Mouse (Mus musculus) MEL (cell line): ENCODE results near the gene Smarcb1. TPM values are rescaled to one million over a fixed set of nuclear protein-coding genes. Genes with fewer than 3 reads are reported as not detected.
A peak's percentile ranks its signal among the peaks of the same experiment; 100 is the strongest.

Source experiments
- DNase-seq: peaks from one replicate; pipeline ENCODE4 v3.0.0; 2011; ENCODE audit warnings: low read depth, low spot score
- H3K27ac ChIP-seq: 2 replicates; pipeline ENCODE4 v1.5.1; 2012; ENCODE audit warnings: low read depth, mild to moderate bottlenecking, control low read depth, low read length, moderate library complexity; ENCODE audit not compliant: control insufficient read depth
- H3K27me3 ChIP-seq, 2 experiments: fragments of 150-350 bp in 1 of 2; sonication (generic) in 1 of 2; 2 replicates each; pipeline ENCODE4 v1.6.1; 2012; ENCODE audit warnings: low read length in 2 of 2, mild to moderate bottlenecking in 2 of 2, improper control_type of control experiment in 1 of 2, moderate library complexity in 1 of 2; ENCODE audit not compliant: insufficient read depth in 2 of 2, control insufficient read depth in 1 of 2
- H3K36me3 ChIP-seq, 2 experiments: 2 replicates each; pipeline ENCODE4 v1.6.1; 2012 to 2014; ENCODE audit warnings: low read length in 2 of 2, improper control_type of control experiment in 1 of 2, inconsistent platforms in 1 of 2, mild to moderate bottlenecking in 1 of 2; ENCODE audit not compliant: insufficient read depth in 2 of 2, control insufficient read depth in 1 of 2
- H3K4me1 ChIP-seq, 2 experiments: fragments of 150-350 bp in 1 of 2; sonication (generic) in 1 of 2; 2 replicates each; pipeline ENCODE4 v1.6.1; 2012; ENCODE audit warnings: low read length in 2 of 2, improper control_type of control experiment in 1 of 2, mild to moderate bottlenecking in 1 of 2; ENCODE audit not compliant: insufficient read depth in 2 of 2, control insufficient read depth in 1 of 2
- H3K4me3 ChIP-seq, 2 experiments: fragments of 150-350 bp in 1 of 2; sonication (generic) in 1 of 2; 2 replicates each; pipeline ENCODE4 v1.5.1; 2012; ENCODE audit warnings: low read depth in 2 of 2, low read length in 2 of 2, mild to moderate bottlenecking in 2 of 2, moderate library complexity in 2 of 2, control low read depth in 1 of 2, improper control_type of control experiment in 1 of 2; ENCODE audit not compliant: control insufficient read depth in 1 of 2, insufficient read depth in 1 of 2
- H3K79me2 ChIP-seq: 2 replicates; pipeline ENCODE4 v1.6.1; 2012; ENCODE audit warnings: mild to moderate bottlenecking, low read length, moderate library complexity; ENCODE audit not compliant: control insufficient read depth, poor library complexity, insufficient read depth
- H3K9ac ChIP-seq: 2 replicates; pipeline ENCODE4 v1.6.1; 2012; ENCODE audit warnings: low read depth, mild to moderate bottlenecking, control low read depth, low read length, moderate library complexity; ENCODE audit not compliant: control insufficient read depth, poor library complexity, severe bottlenecking
- H3K9me3 ChIP-seq: fragments of 150-350 bp; sonication (generic); replicated peaks from 2 replicates; pipeline ENCODE4 v1.6.1; 2012; ENCODE audit warnings: mild to moderate bottlenecking, low read length, improper control_type of control experiment, moderate library complexity; ENCODE audit not compliant: insufficient read depth
- BHLHE40 ChIP-seq: IDR thresholded peaks from 2 replicates; pipeline ENCODE4 v1.6.1; 2012; ENCODE audit warnings: low read depth, mild to moderate bottlenecking, inconsistent platforms, low read length, improper control_type of control experiment, borderline replicate concordance
- CHD1 ChIP-seq: IDR thresholded peaks from 2 replicates; pipeline ENCODE4 v1.6.1; 2012; ENCODE audit warnings: low read depth, mild to moderate bottlenecking, inconsistent platforms, low read length, improper control_type of control experiment
- CHD2 ChIP-seq: IDR thresholded peaks from 2 replicates; pipeline ENCODE4 v1.6.1; 2011; ENCODE audit warnings: low read length, improper control_type of control experiment
- E2F4 ChIP-seq: IDR thresholded peaks from 2 replicates; pipeline ENCODE4 v1.6.1; 2011; ENCODE audit warnings: low read depth, low read length, improper control_type of control experiment, borderline replicate concordance
- EP300 ChIP-seq, 2 experiments: IDR thresholded peaks; 2 replicates each; pipeline ENCODE4 v1.6.1; 2011; ENCODE audit warnings: improper control_type of control experiment in 2 of 2, low read length in 2 of 2, low read depth in 1 of 2, mild to moderate bottlenecking in 1 of 2
- ETS1 ChIP-seq: IDR thresholded peaks from 2 replicates; pipeline ENCODE4 v1.6.1; 2012; ENCODE audit warnings: low read depth, mild to moderate bottlenecking, inconsistent platforms, low read length, improper control_type of control experiment, moderate library complexity
- GABPA ChIP-seq: IDR thresholded peaks from 2 replicates; pipeline ENCODE4 v1.6.1; 2012; ENCODE audit warnings: low read depth, mild to moderate bottlenecking, inconsistent platforms, low read length, improper control_type of control experiment, moderate library complexity
- GATA1 ChIP-seq: IDR thresholded peaks from 2 replicates; pipeline ENCODE4 v1.6.1; 2011; ENCODE audit warnings: low read depth, low read length, improper control_type of control experiment
- HCFC1 ChIP-seq: IDR thresholded peaks from 2 replicates; pipeline ENCODE4 v1.6.1; 2012; ENCODE audit warnings: low read depth, mild to moderate bottlenecking, inconsistent platforms, low read length, improper control_type of control experiment, moderate library complexity
- MAFK ChIP-seq: IDR thresholded peaks from 2 replicates; pipeline ENCODE4 v1.6.1; 2011; ENCODE audit warnings: low read depth, mild to moderate bottlenecking, low read length, improper control_type of control experiment, borderline replicate concordance
- MAX ChIP-seq: IDR thresholded peaks from 2 replicates; pipeline ENCODE4 v1.6.1; 2011; ENCODE audit warnings: low read length, improper control_type of control experiment
- MEF2A ChIP-seq: IDR thresholded peaks from 2 replicates; pipeline ENCODE4 v1.6.1; 2014; ENCODE audit warnings: low read depth, mild to moderate bottlenecking, inconsistent platforms, low read length, improper control_type of control experiment; ENCODE audit not compliant: poor library complexity, insufficient replicate concordance, severe bottlenecking; ENCODE audit errors: extremely low read depth
- MXI1 ChIP-seq: IDR thresholded peaks from 2 replicates; pipeline ENCODE4 v1.6.1; 2011; ENCODE audit warnings: mild to moderate bottlenecking, low read depth, low read length, improper control_type of control experiment
- MYB ChIP-seq: IDR thresholded peaks from 2 replicates; pipeline ENCODE4 v1.6.1; 2011; ENCODE audit warnings: mild to moderate bottlenecking, low read depth, low read length, improper control_type of control experiment
- MYC ChIP-seq: IDR thresholded peaks from 2 replicates; pipeline ENCODE4 v1.6.1; 2011; ENCODE audit warnings: low read depth, mild to moderate bottlenecking, low read length, improper control_type of control experiment, moderate library complexity
- NELFE ChIP-seq: IDR thresholded peaks from 2 replicates; pipeline ENCODE4 v1.6.1; 2011; ENCODE audit warnings: low read depth, low read length, improper control_type of control experiment
- NRF1 ChIP-seq: IDR thresholded peaks from 2 replicates; pipeline ENCODE4 v1.6.1; 2014; ENCODE audit warnings: low read depth, mild to moderate bottlenecking, inconsistent platforms, low read length, improper control_type of control experiment, moderate library complexity; ENCODE audit not compliant: poor library complexity, insufficient read depth, severe bottlenecking
- POLR2A ChIP-seq, 2 experiments: IDR thresholded peaks; 2 replicates each; pipeline ENCODE4 v1.6.1; 2011 to 2012; ENCODE audit warnings: low read length in 2 of 2, mild to moderate bottlenecking in 2 of 2, control low read depth in 1 of 2, improper control_type of control experiment in 1 of 2, low read depth in 1 of 2, moderate library complexity in 1 of 2; ENCODE audit not compliant: control insufficient read depth in 1 of 2, insufficient read depth in 1 of 2, poor library complexity in 1 of 2
- RCOR1 ChIP-seq: IDR thresholded peaks from 2 replicates; pipeline ENCODE4 v1.6.1; 2012; ENCODE audit warnings: low read depth, mild to moderate bottlenecking, inconsistent platforms, low read length, improper control_type of control experiment
- SIN3A ChIP-seq: IDR thresholded peaks from 2 replicates; pipeline ENCODE4 v1.6.1; 2012; ENCODE audit warnings: low read length, improper control_type of control experiment, inconsistent platforms
- SMC3 ChIP-seq: IDR thresholded peaks from 2 replicates; pipeline ENCODE4 v1.6.1; 2011; ENCODE audit warnings: low read depth, low read length, improper control_type of control experiment
- TAL1 ChIP-seq: IDR thresholded peaks from 2 replicates; pipeline ENCODE4 v1.6.1; 2012; ENCODE audit warnings: mild to moderate bottlenecking, inconsistent platforms, low read length, moderate library complexity, mixed read lengths
- TBP ChIP-seq: IDR thresholded peaks from 2 replicates; pipeline ENCODE4 v1.8.0; 2011; ENCODE audit warnings: low read depth, low read length, improper control_type of control experiment
- TCF12 ChIP-seq: IDR thresholded peaks from 2 replicates; pipeline ENCODE4 v1.6.1; 2014; ENCODE audit warnings: low read depth, mild to moderate bottlenecking, inconsistent platforms, low read length, improper control_type of control experiment, moderate library complexity
- UBTF ChIP-seq: IDR thresholded peaks from 2 replicates; pipeline ENCODE4 v1.6.1; 2012; ENCODE audit warnings: low read depth, mild to moderate bottlenecking, inconsistent platforms, low read length, improper control_type of control experiment, moderate library complexity, borderline replicate concordance; ENCODE audit not compliant: insufficient read depth
- USF1 ChIP-seq: IDR thresholded peaks from 2 replicates; pipeline ENCODE4 v1.6.1; 2014; ENCODE audit warnings: low read depth, mild to moderate bottlenecking, inconsistent platforms, low read length, improper control_type of control experiment, moderate library complexity
- USF2 ChIP-seq, 2 experiments: IDR thresholded peaks; 2 replicates each; pipeline ENCODE4 v1.6.1; 2011 to 2012; ENCODE audit warnings: improper control_type of control experiment in 2 of 2, low read length in 2 of 2, borderline replicate concordance in 1 of 2, inconsistent platforms in 1 of 2, low read depth in 1 of 2, mild to moderate bottlenecking in 1 of 2; ENCODE audit not compliant: insufficient read depth in 1 of 2
- ZC3H11A ChIP-seq: IDR thresholded peaks from 2 replicates; pipeline ENCODE4 v1.6.1; 2012; ENCODE audit warnings: low read depth, mild to moderate bottlenecking, inconsistent platforms, low read length, improper control_type of control experiment
- ZKSCAN1 ChIP-seq: IDR thresholded peaks from 2 replicates; pipeline ENCODE4 v1.6.1; 2012; ENCODE audit warnings: low read depth, mild to moderate bottlenecking, inconsistent platforms, low read length, improper control_type of control experiment, moderate library complexity
- ZMIZ1 ChIP-seq: IDR thresholded peaks from 2 replicates; pipeline ENCODE4 v1.6.1; 2012; ENCODE audit warnings: low read depth, mild to moderate bottlenecking, inconsistent platforms, low read length, improper control_type of control experiment, moderate library complexity
- ZNF384 ChIP-seq: IDR thresholded peaks from 2 replicates; pipeline ENCODE4 v1.6.1; 2012; ENCODE audit warnings: low read depth, mild to moderate bottlenecking, inconsistent platforms, low read length, improper control_type of control experiment
- polyA plus RNA-seq, 2 experiments: library from polyadenylated mRNA; stranded (reverse) in 1 of 2; unstranded in 1 of 2; fragments of >175 nt in 1 of 2; fragments of >200 nt in 1 of 2; gene quantifications; 2 replicates each; pipeline versions ENCODE4 v1.2.1 to v1.2.4; 2012; ENCODE audit warnings: low replicate concordance in 2 of 2, low read depth in 1 of 2; ENCODE audit not compliant: insufficient read length in 2 of 2, insufficient read depth in 1 of 2, missing spikeins in 1 of 2
- total RNA-seq: library from RNA; depleted of rRNA; stranded (reverse); fragments of 300-350 nt; gene quantifications from 2 replicates; pipeline ENCODE4 v1.2.3, GENCODE M21; 2012

Smarcb1 gene
- total and polyA plus RNA-seq, 3 experiments, result 91.8 to 2,689 (median 117) TPM

DNA sequence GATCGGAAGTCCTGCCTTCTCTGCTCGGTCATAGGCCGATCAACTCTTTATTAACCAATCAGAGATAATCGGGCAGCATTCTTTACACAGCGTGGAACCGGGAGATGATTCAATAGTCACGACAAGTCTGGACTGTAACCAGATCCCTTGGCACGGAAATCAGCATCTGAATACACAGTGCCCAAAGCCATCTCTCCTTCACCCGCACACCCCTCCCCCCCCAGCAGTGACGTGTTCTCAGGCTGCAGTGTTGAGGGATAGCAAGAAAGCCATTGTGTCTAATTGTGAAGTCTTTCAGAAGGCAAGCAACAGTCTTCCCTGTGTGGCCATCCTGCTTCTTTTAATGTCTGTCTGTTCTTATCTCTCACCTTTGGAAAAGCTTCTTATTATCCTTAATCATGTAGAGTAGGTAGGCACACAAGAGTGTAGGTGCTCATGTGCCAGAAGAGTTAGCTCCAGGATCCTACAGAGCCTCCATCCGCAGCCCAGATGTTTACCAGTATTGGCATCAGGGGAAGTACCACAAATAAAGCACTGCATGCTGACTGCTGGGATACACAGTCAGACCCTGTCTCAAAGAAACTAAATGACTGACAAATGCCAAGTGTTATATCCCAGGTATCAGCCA, 48.4 kb downstream of the Smarcb1 start:
- TF ChIP-seq MEF2A (no peak), NRF1 (no peak), SIN3A (peak; percentile 22; the same call in 1 of the 2 replicates), GATA1 (no peak), GABPA (no peak), ZC3H11A (no peak), USF1 (no peak), CHD1 (no peak), TCF12 (0 out of 2 replicates have a peak, but pooled peaks have one; percentile 2), NELFE (peak; percentile 53; the same call in 1 of the 2 replicates), UBTF (no peak), TAL1 (no peak), HCFC1 (peak; percentile 70), USF2 (IDR thresholded peaks at IDR 0.05; ENCODE audit: borderline replicate concordance in 1 of 2, insufficient read depth in 1 of 2, low read depth in 1 of 2, low read length in 2 of 2) (no peak), MXI1 (peak; percentile 26; the same call in 1 of the 2 replicates), MAFK (no peak), EP300 (IDR thresholded peaks at IDR 0.05; ENCODE audit: low read depth in 1 of 2, low read length in 2 of 2) (peak in 1 of 2 experiments; percentile 23; a peak in 1 of 4 replicates), BHLHE40 (no peak), MYC (peak; percentile 80), ZNF384 (no peak), CHD2 (no peak; the same call in 1 of the 2 replicates), MYB (no peak), ZKSCAN1 (no peak), RCOR1 (no peak), POLR2A (IDR thresholded peaks at IDR 0.05; ENCODE audit: control insufficient read depth in 1 of 2, insufficient read depth in 1 of 2, low read depth in 1 of 2, low read length in 2 of 2, poor library complexity in 1 of 2) (peak; percentile 48 to 69; a peak in 3 of 4 replicates), ETS1 (no peak), E2F4 (no peak), SMC3 (no peak), MAX (peak; percentile 46; the same call in 1 of the 2 replicates), TBP (peak; percentile 81), ZMIZ1 (no peak)
- Histone ChIP-seq H3K27me3 (no peaks in the 10 kb centered on the region; a peak in 1 of 4 replicates), H3K4me1 (peaks cover 3 to 8% of the 10 kb centered on the region in 2 experiments), H3K4me3 (peak overlapping the region; percentile 49 to 61), H3K27ac (peak overlapping the region; percentile 73), H3K9me3 (no peaks in the 10 kb centered on the region), H3K79me2 (no peaks in the 10 kb centered on the region), H3K9ac (peak overlapping the region; percentile 66), H3K36me3 (peaks cover 0 to 8% of the 10 kb centered on the region in 2 experiments; a peak in 2 of 4 replicates)
- DNase-seq, result peak; percentile 90
